Mouse (Mus musculus): Measurements from ENCODE around the gene Mcu.

Mcu gene

DNA sequence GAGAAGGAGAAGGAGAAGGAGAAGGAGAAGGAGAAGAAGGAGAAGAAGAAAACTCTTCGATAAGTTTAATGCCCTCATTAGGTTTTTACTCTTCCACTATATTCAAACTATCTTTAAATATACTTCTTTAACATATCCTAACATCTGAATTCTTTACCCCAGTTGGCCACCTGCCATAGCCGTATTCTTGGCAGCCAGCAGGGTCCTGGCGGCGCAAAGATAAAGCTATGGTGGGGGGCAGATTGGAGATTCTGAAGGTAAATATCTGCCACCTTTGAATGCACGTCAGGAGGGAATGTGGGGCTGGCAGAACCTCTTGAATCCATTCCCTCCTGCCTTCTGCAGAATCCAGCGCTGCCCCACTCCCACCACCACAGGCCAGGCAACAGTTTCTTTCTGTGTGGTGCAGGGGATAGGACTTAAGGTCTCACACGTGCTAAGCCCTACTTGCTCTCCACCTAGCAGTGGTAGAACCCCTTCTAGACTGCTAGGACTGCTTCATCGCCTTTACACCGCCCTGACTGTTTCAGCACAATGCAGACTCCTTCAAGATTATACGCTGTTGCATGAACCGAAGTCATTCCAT lies 11.5 kb downstream of the Mcu start:
- DNase-seq: no peak

GRCm38 (mm10) chr10:59603843-59604242 lies 12.6 kb downstream of the Mcu start:
- no peak for DNase-seq

DNA sequence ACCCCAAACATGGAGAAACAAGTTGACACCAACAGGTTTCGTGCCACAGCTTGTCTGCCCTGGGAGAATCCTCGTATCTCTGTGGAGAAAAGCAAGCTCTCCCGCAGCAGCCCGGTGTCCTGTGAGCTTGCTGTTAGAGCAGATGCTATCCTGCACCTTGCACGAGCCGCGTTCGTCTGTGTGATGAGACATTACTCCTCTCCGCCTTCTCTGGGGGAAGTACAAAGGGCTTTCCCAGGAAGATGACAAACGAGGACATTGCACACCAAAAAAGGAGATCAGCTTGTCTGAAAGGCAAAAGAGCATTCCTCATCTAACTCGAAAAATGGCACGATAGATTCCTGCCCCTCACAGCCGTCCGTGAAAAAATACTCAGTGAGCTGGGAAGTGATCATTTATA lies 13.6 kb downstream of the Mcu start:
- no peak for DNase-seq

GRCm38 (mm10) chr10:59602043-59602442 lies 14.4 kb downstream of the Mcu start:
- DNase-seq: no peak

GRCm38 (mm10) chr10:59600516-59600915 lies 16.0 kb downstream of the Mcu start:
- no peak for DNase-seq

DNA sequence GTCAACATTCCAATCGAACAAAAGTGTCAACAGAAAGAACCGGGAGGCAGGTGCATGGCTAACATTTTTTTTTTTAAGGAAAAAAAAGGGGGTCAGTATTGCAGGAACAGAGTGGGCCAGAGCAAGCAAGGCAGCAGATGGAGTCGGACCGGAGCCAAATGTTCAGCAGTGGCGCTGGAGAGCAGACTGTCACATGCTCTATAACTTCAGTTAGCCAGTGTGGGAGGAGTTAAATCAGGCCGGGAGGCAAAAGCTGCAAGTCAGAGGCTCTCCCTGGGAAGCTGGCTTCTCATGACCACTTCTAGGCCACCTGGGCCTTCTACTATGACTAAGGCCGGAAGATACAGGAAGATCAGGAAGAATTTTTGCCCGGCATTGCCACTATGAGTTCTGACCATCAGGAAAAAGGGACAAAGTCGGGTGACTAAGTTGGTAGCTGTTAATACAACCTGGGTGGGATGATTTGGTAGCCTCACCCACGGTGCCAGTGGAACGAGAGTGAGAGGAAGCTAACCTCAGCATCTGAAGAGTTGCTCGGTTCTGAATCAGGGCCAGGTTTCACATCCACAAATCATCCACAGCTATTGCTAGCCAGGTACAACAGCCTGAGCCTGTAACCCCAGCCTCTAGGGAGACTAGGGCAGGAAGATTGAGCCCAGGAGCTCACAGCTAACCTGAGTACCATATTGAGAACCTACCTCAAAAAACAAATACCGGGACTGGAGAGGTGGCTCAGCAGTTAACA lies 22.5 kb downstream of the Mcu start:
- DNase-seq: no peak

GRCm38 (mm10) chr10:59590606-59591005 lies 25.9 kb downstream of the Mcu start:
- no peak for DNase-seq

DNA sequence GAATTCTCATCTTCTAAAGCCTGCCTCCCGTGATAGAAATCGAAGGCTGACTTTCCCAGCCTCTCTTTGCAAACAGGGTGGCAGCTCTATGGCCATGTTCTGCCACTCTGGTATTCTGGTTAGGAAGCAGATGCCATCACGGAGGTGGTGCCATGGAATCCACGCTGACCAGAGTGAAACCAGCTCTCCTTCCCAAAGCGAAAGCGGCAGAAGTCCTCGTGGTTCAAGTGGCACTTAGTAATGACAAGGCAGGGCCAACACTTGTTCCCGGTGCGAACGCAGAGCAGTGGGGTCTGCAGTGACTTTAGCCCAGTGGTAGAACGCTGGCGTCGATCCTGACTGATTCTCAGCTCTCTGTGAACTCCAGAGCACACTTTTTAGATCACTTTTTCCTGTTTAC lies 26.6 kb downstream of the Mcu start:
- peak; percentile 23 for DNase-seq

DNA sequence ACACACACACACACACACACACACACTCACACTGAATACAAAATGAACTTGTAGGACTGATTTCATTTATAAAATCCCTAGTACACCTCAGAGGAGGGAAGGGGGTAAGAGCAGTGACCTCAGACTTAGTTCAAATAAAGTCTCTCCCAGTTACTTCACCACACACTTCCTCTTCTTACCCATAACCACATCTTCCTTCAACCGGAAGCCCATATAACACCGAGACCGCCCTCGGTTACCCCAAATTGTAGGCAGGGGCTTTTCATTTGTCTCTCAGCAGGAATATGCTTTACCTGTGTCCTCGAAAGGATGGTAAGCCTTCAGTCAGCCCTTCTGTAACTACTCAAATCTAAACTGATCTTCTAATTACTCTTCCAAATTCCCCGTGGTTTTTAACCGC lies 27.1 kb downstream of the Mcu start:
- peak; percentile 70 for DNase-seq

GRCm38 (mm10) chr10:59588135-59588534 lies 28.4 kb downstream of the Mcu start:
- DNase-seq: no peak

GRCm38 (mm10) chr10:59586821-59587220 lies 29.7 kb downstream of the Mcu start:
- no peak for DNase-seq

- no peak for DNase-seq
Observed at GRCm38 (mm10) chr10:59585621-59586020, 30.9 kb downstream of the Mcu start.

- no peak for DNase-seq
Observed at GRCm38 (mm10) chr10:59581826-59582543, 34.5 kb downstream of the Mcu start.

DNA sequence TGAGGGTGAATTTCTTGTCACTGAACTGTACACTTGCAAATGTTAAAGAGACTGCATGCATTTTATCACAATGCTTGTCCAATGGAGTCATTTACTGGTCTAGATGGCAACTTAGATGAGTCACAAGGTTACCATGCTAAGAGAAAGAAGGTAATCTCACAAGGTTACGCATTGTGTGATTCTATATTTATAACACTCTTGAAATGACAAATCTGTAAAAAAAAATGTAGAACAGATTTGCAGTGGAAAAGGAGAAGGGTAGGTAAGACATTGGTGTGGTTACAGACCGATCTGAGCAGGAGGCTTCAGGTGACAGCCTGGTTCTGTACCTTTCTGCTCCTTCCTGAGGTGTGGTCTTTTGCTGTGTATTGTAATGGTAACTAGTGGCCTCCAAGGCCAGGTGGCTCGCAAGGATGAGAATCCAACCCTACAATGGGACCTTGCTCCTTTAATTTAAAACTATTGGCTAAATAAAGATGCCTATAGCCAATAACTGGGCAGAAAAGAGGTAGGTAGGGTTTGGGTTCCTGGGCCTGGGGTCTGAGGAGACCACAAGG lies 35.8 kb downstream of the Mcu start:
- no peak for DNase-seq

GRCm38 (mm10) chr10:59579645-59580044 lies 36.8 kb downstream of the Mcu start:
- DNase-seq: no peak

DNA sequence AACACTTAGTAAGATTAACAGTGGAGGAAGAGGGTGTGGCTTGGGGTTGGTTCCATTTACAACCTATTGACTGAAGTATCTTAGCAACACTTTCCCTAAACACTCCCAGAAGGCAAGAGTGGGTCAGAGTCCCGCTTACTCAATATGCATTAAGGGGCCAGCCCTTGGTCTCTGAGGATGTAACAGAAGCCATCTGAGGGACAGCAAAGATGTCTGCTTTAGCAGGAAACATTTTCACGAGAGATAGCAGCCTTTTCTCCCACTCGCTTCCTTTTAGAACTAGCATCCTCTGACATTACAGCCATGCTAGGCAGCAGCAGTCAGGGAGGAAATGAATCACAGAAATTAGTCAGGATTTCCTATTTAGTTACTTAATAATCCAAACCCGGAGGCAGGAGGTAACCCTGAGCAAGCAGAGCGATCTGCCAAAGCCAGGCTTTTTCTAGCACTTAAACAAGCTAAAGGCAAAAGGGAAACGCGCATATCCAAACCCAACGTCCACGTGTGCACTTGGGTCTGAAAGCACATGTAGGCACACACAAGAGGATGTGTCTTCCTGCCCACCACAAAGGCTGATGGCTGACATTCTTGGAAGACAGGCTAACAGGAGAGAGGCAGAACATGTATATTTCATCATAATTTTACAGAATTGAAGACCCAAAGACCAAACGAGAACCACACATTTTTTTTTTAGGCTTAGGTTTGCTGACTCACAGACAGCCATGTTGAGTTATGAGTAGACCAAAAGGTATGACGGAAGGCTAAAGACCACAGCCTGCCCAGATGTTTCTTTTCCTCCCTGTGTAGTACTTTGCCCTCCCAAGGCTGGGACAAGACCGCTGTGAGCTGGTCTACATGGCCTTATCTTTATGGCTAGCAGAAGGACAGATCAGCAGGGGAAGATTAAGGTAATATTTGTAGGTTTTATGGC lies 38.4 kb downstream of the Mcu start:
- no peak for DNase-seq

- DNase-seq: no peak
Observed at GRCm38 (mm10) chr10:59576305-59576704, 40.2 kb downstream of the Mcu start.

- no peak for DNase-seq
Observed at GRCm38 (mm10) chr10:59571964-59572363, 44.5 kb downstream of the Mcu start.

- DNase-seq: no peak
Observed at GRCm38 (mm10) chr10:59571273-59571672, 45.2 kb downstream of the Mcu start.

- peak; percentile 38 for DNase-seq
Observed at GRCm38 (mm10) chr10:59570780-59571179, 45.7 kb downstream of the Mcu start.

GRCm38 (mm10) chr10:59570360-59570759 lies 46.1 kb downstream of the Mcu start:
- no peak for DNase-seq

DNA sequence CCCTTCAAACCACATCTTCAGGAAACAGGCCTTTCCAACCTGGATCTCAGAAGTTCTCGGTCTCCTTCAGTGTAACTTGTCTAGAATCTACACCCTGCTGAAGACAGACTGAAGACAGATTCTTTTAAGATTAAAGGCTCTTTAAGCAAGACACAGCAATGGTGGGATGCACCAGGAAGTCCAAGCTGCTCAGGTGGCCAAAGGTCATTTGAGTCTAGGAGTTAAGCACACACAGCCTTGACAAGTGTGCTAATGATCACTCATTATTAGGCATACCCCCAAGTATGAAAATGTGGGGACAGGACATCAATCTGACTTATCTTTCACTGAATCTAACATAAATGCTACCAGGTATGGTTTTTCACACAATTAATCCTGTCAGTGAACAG lies 47.0 kb downstream of the Mcu start:
- DNase-seq: no peak

Measured in thymus, postnatal 14 days (tissue).